Mouse (Mus musculus): Measurements from ENCODE around the gene Spcs1. TPM values are rescaled to one million over a fixed set of nuclear protein-coding genes. Genes with fewer than 3 reads are reported as not detected.

The Spcs1 gene
- total RNA-seq, 4 experiments from 2014 or later = 166 to 179 (median 173) TPM

GRCm38 (mm10) chr14:30951154-30951825 lies 50.2 kb downstream of the Spcs1 start, which contains the start of gene Nek4:
Gene Nek4, plus strand, starts transcription at chr14:30951377.
- peak; percentile 88 to 96 for DNase-seq (ENCODE audit: low spot score in 2 of 2)

GRCm38 (mm10) chr14:30949986-30950385 lies 51.5 kb downstream of the Spcs1 start:
- DNase-seq (ENCODE audit: low spot score in 2 of 2) = no peak

Other genes with a start within 250 kb of the Spcs1 start
- gene Tmem110, start 176.1 kb downstream of the Spcs1 start, total RNA-seq (2022) = 10 to 100 TPM; 24.3 to 28.8 (median 25.5) TPM
- 1 to 10 TPM; 2.1 to 4.1 (median 2.2) TPM for gene Mustn1, start 122.5 kb downstream of the Spcs1 start, total RNA-seq (2022)
- under 1 TPM in 2 of 4 experiments, not detected in 2; 0.16 to 0.35 TPM for gene Itih4, start 115.2 kb downstream of the Spcs1 start, total RNA-seq (2022)
- 10 to 100 TPM; 32.1 to 49.7 (median 37.8) TPM for gene Itih3, start 77.9 kb downstream of the Spcs1 start, total RNA-seq (2022)
- gene Itih1, start 58.4 kb downstream of the Spcs1 start, total RNA-seq (2022) = not detected
- 10 to 100 TPM; 16.4 to 19.4 (median 18.6) TPM for gene Nek4, start 50.3 kb downstream of the Spcs1 start, total RNA-seq (2022)
- 10 to 100 TPM; 30.9 to 38.6 (median 32.5) TPM for gene Glt8d1, start 272 bp downstream of the Spcs1 start, total RNA-seq (2022)
- gene Pbrm1, start 17.5 kb upstream of the Spcs1 start, total RNA-seq (2022) = 10 to 100 TPM; 51.1 to 56.1 (median 52.0) TPM
- gene Gnl3, start 17.5 kb upstream of the Spcs1 start, total RNA-seq (2022) = 10 to 100 TPM; 43.5 to 58.8 (median 49.6) TPM
- 10 to 100 TPM; 26.5 to 30.6 (median 28.0) TPM for gene Smim4, start 127.3 kb upstream of the Spcs1 start, total RNA-seq (2022)
- 1 to 10 TPM; 3.0 to 4.1 (median 3.8) TPM for gene Nt5dc2, start 129.4 kb upstream of the Spcs1 start, total RNA-seq (2022)
- 10 to 100 TPM; 18.7 to 28.1 (median 22.2) TPM for gene Stab1, start 167.0 kb upstream of the Spcs1 start, total RNA-seq (2022)
- gene Tnnc1, start 206.6 kb upstream of the Spcs1 start, total RNA-seq (2022) = 10 to 100 TPM; 19.5 to 22.6 (median 19.7) TPM
- 100 to 1,000 TPM; 363 to 424 (median 392) TPM for gene Nisch, start 215.3 kb upstream of the Spcs1 start, total RNA-seq (2022)
- 1 to 10 TPM; 5.0 to 6.0 (median 5.7) TPM for gene Sema3g, start 216.2 kb upstream of the Spcs1 start, total RNA-seq (2022)
- 1 to 10 TPM; 5.1 to 6.3 (median 5.7) TPM for gene Phf7, start 249.6 kb upstream of the Spcs1 start, total RNA-seq (2022)
- gene Bap1, start 249.8 kb upstream of the Spcs1 start, total RNA-seq (2022) = 100 to 1,000 TPM; 131 to 140 (median 137) TPM

All from left cerebral cortex, adult 8-10 months (tissue).